Mouse (Mus musculus): ENCODE measurements around the gene Nhlrc4. TPM values are rescaled to one million over a fixed set of nuclear protein-coding genes. Genes with fewer than 3 reads are reported as not detected.

Nhlrc4 gene
- polyA plus RNA-seq, 1 experiment: not detected

GRCm38 (mm10) chr17:25961566-25961965 lies 16.8 kb upstream of the Nhlrc4 start:
- no peak for TF ChIP-seq CTCF (IDR thresholded peaks at IDR 0.05; ENCODE audit: insufficient read depth, low read depth, low read length)
- no peak for TF ChIP-seq POLR2A (IDR thresholded peaks at IDR 0.05; ENCODE audit: insufficient read depth, low read depth, low read length)
- Histone ChIP-seq H3K4me3 (ENCODE audit: insufficient read depth, low read depth, low read length) (no peak overlapping the region), H3K27ac (ENCODE audit: insufficient read depth, low read depth, low read length) (no peak overlapping the region), H3K4me1 (ENCODE audit: control insufficient read depth, insufficient read depth, low read length) (no peaks in the 10 kb centered on the region)
- 99% methylated on average over 5 of the region's 5 CpGs for WGBS

- Histone ChIP-seq H3K27ac (ENCODE audit: insufficient read depth, low read depth, low read length) (no peak overlapping the region), H3K4me3 (ENCODE audit: insufficient read depth, low read depth, low read length) (no peak overlapping the region), H3K4me1 (ENCODE audit: control insufficient read depth, insufficient read depth, low read length) (no peaks in the 10 kb centered on the region)
- WGBS: 91% methylated on average over 23 of the region's 23 CpGs
- TF ChIP-seq POLR2A (IDR thresholded peaks at IDR 0.05; ENCODE audit: insufficient read depth, low read depth, low read length): no peak
These were observed 15.1 kb upstream of the Nhlrc4 start for GRCm38 (mm10) chr17:25959630-25960467.

- H3K4me3 ChIP-seq (ENCODE audit: insufficient read depth, low read depth, low read length): no peak overlapping the region
- no peaks in the 10 kb centered on the region for H3K4me1 ChIP-seq (ENCODE audit: control insufficient read depth, insufficient read depth, low read length)
- 89% methylated on average over 11 of the region's 11 CpGs for WGBS
- TF ChIP-seq POLR2A (IDR thresholded peaks at IDR 0.05; ENCODE audit: insufficient read depth, low read depth, low read length) (no peak), CTCF (IDR thresholded peaks at IDR 0.05; ENCODE audit: insufficient read depth, low read depth, low read length) (no peak)
- no peak overlapping the region for H3K27ac ChIP-seq (ENCODE audit: insufficient read depth, low read depth, low read length)
These were observed 14.2 kb upstream of the Nhlrc4 start for GRCm38 (mm10) chr17:25958771-25959494.

- TF ChIP-seq POLR2A (IDR thresholded peaks at IDR 0.05; ENCODE audit: insufficient read depth, low read depth, low read length) (no peak), CTCF (IDR thresholded peaks at IDR 0.05; ENCODE audit: insufficient read depth, low read depth, low read length) (no peak)
- WGBS: 77% methylated on average over 14 of the region's 14 CpGs
- no peak overlapping the region for H3K4me3 ChIP-seq (ENCODE audit: insufficient read depth, low read depth, low read length)
- no peak overlapping the region for H3K27ac ChIP-seq (ENCODE audit: insufficient read depth, low read depth, low read length)
- no peaks in the 10 kb centered on the region for H3K4me1 ChIP-seq (ENCODE audit: control insufficient read depth, insufficient read depth, low read length)
These were observed 12.9 kb upstream of the Nhlrc4 start for GRCm38 (mm10) chr17:25957586-25958051.

GRCm38 (mm10) chr17:25956631-25957030 lies 11.9 kb upstream of the Nhlrc4 start:
- WGBS: 87% methylated on average over 7 of the region's 7 CpGs
- TF ChIP-seq CTCF (IDR thresholded peaks at IDR 0.05; ENCODE audit: insufficient read depth, low read depth, low read length) (no peak), POLR2A (IDR thresholded peaks at IDR 0.05; ENCODE audit: insufficient read depth, low read depth, low read length) (no peak)
- Histone ChIP-seq H3K27ac (ENCODE audit: insufficient read depth, low read depth, low read length) (no peak overlapping the region), H3K4me1 (ENCODE audit: control insufficient read depth, insufficient read depth, low read length) (peaks cover 5% of the 10 kb centered on the region), H3K4me3 (ENCODE audit: insufficient read depth, low read depth, low read length) (no peak overlapping the region)

- no peak overlapping the region for H3K4me3 ChIP-seq (ENCODE audit: insufficient read depth, low read depth, low read length)
- H3K27ac ChIP-seq (ENCODE audit: insufficient read depth, low read depth, low read length): no peak overlapping the region
- peaks cover 9% of the 10 kb centered on the region for H3K4me1 ChIP-seq (ENCODE audit: control insufficient read depth, insufficient read depth, low read length)
- no peak for TF ChIP-seq CTCF (IDR thresholded peaks at IDR 0.05; ENCODE audit: insufficient read depth, low read depth, low read length)
- no peak for TF ChIP-seq POLR2A (IDR thresholded peaks at IDR 0.05; ENCODE audit: insufficient read depth, low read depth, low read length)
- WGBS: 81% methylated on average over 7 of the region's 7 CpGs
These were observed 11.4 kb upstream of the Nhlrc4 start for GRCm38 (mm10) chr17:25956201-25956600.

GRCm38 (mm10) chr17:25955736-25956135 lies 11.0 kb upstream of the Nhlrc4 start:
- WGBS: 64% methylated on average over 3 of the region's 3 CpGs
- H3K27ac ChIP-seq (ENCODE audit: insufficient read depth, low read depth, low read length): no peak overlapping the region
- TF ChIP-seq POLR2A (IDR thresholded peaks at IDR 0.05; ENCODE audit: insufficient read depth, low read depth, low read length) (no peak), CTCF (IDR thresholded peaks at IDR 0.05; ENCODE audit: insufficient read depth, low read depth, low read length) (no peak)
- peaks cover 12% of the 10 kb centered on the region for H3K4me1 ChIP-seq (ENCODE audit: control insufficient read depth, insufficient read depth, low read length)
- no peak overlapping the region for H3K4me3 ChIP-seq (ENCODE audit: insufficient read depth, low read depth, low read length)

GRCm38 (mm10) chr17:25954671-25955070 lies 9.9 kb upstream of the Nhlrc4 start:
- H3K27ac ChIP-seq (ENCODE audit: insufficient read depth, low read depth, low read length): no peak overlapping the region
- no peak for TF ChIP-seq POLR2A (IDR thresholded peaks at IDR 0.05; ENCODE audit: insufficient read depth, low read depth, low read length)
- TF ChIP-seq CTCF (IDR thresholded peaks at IDR 0.05; ENCODE audit: insufficient read depth, low read depth, low read length): no peak
- 65% methylated on average over 2 of the region's 2 CpGs for WGBS
- peaks cover 12% of the 10 kb centered on the region for H3K4me1 ChIP-seq (ENCODE audit: control insufficient read depth, insufficient read depth, low read length)
- H3K4me3 ChIP-seq (ENCODE audit: insufficient read depth, low read depth, low read length): no peak overlapping the region

- peaks cover 12% of the 10 kb centered on the region for H3K4me1 ChIP-seq (ENCODE audit: control insufficient read depth, insufficient read depth, low read length)
- WGBS: 75% methylated on average over 5 of the region's 5 CpGs
- no peak for TF ChIP-seq CTCF (IDR thresholded peaks at IDR 0.05; ENCODE audit: insufficient read depth, low read depth, low read length)
- no peak for TF ChIP-seq POLR2A (IDR thresholded peaks at IDR 0.05; ENCODE audit: insufficient read depth, low read depth, low read length)
- no peak overlapping the region for H3K27ac ChIP-seq (ENCODE audit: insufficient read depth, low read depth, low read length)
- no peak overlapping the region for H3K4me3 ChIP-seq (ENCODE audit: insufficient read depth, low read depth, low read length)
These were observed 8.4 kb upstream of the Nhlrc4 start for GRCm38 (mm10) chr17:25953161-25953560.

All from olfactory bulb, adult 2 months (tissue).